Mouse (Mus musculus) brain, embryonic 14.5 days (tissue): ENCODE data around the gene Prkaa1. TPM values are rescaled to one million over a fixed set of nuclear protein-coding genes. Genes with fewer than 3 reads are reported as not detected.
A peak's percentile ranks its signal among the peaks of the same experiment; 100 is the strongest.

Experiments used
- DNase-seq: peaks from one replicate; pipeline ENCODE4 v3.0.0-alpha.2; 2011; ENCODE audit warnings: low read depth
- CTCF ChIP-seq: fragments of 200-500 bp; IDR thresholded peaks from 2 replicates; pipeline ENCODE4 v1.5.1; 2012; ENCODE audit warnings: inconsistent platforms, mild to moderate bottlenecking, moderate library complexity, borderline replicate concordance; ENCODE audit not compliant: insufficient read depth, insufficient read length; ENCODE audit errors: extremely low read depth
- POLR2A ChIP-seq: fragments of 200-500 bp; IDR thresholded peaks from 2 replicates; pipeline ENCODE4 v1.6.1; 2012; ENCODE audit warnings: mild to moderate bottlenecking, inconsistent platforms, borderline replicate concordance; ENCODE audit not compliant: poor library complexity, insufficient read depth, insufficient read length, severe bottlenecking; ENCODE audit errors: extremely low read depth
- polyA plus RNA-seq: library from polyadenylated mRNA; depleted of rRNA; stranded (reverse); fragments of >200 nt; gene quantifications from 2 replicates; pipeline ENCODE4 v1.2.3, GENCODE M21; 2012

Prkaa1 gene
- polyA plus RNA-seq, 1 experiment: 14.4 TPM

DNA sequence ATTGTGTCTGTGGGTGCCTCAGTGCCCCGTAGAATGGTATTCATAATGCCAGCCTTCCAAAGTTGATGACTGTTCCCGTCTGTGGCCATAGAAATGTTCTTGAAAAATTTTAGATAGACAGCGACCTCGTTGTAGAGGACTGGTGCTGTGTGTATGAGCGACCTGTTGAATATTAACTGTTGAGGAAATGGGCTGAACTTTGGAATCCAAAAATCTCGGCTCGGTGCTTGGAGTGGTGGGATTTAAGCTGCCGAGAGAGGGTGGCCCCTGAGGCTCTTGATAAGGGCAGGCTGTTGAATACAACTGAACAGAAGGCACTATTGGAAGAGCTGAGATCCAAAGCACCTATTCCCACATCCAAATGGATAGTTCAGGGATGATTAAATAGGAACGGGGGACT, 11.0 kb downstream of the Prkaa1 start:
- TF ChIP-seq POLR2A (no peak), CTCF (no peak)
- DNase-seq: no peak

DNA sequence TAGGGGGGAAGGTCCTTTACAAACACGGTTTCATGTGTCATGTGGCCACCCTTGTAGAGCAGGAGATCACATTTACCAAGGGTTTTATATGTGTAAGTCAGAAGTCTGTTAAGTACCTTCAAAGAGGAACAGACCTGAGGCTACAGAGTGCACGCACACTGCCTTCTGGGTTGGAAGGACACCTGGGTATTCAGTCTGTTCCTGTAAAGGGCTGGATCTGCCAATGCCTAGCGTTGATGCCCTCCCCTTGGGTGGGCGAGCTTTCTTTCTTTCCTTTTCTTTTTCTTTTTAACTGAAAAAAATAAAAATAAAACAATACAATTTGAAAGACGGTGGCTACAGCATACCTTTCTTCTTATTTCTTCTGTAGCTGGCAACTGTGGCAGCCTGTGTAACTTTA, 11.4 kb downstream of the Prkaa1 start:
- no peak for TF ChIP-seq CTCF
- no peak for TF ChIP-seq POLR2A

DNA sequence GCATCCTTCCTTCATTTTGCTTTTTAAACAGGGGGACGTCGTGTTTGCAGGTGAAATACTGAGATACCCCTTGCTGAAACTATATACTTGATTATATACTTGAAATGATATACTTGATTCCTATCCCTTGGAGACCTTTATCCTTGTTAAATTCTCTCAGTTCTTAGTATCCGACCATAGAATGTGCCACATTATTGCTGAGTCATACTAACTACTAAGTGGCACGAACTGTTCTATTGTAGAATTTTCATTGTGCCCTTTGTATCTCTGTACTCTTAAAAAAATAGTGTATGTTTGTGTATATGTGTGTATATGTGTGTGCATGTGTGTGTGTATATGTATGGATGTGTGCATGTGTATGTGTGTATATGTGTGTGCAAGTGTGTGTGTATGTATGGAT, 12.7 kb downstream of the Prkaa1 start:
- DNase-seq: no peak
- TF ChIP-seq POLR2A (no peak), CTCF (no peak)

More for the DNA sequence above, 11.4 kb downstream of the Prkaa1 start:
- DNase-seq: no peak

DNA sequence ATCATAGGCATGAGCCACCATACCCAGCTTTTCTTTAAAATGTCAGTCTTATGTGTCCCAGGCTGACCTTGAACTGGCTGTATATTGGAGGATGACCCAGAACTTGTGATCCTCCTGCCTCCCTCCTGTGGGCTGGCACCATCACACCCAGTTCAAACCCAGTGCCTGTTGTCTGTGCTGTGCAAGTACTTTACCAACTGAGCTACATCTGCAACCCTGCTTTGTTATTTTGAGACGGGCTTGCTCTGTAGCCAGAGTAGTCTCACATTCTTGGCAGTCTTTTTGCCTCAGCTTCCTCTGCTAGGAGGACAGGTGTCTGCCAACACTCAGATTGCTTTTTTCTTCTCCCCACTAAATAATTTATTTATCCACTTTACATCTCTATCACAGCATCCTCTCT, 13.7 kb downstream of the Prkaa1 start:
- no peak for TF ChIP-seq CTCF
- TF ChIP-seq POLR2A: no peak
- no peak for DNase-seq

DNA sequence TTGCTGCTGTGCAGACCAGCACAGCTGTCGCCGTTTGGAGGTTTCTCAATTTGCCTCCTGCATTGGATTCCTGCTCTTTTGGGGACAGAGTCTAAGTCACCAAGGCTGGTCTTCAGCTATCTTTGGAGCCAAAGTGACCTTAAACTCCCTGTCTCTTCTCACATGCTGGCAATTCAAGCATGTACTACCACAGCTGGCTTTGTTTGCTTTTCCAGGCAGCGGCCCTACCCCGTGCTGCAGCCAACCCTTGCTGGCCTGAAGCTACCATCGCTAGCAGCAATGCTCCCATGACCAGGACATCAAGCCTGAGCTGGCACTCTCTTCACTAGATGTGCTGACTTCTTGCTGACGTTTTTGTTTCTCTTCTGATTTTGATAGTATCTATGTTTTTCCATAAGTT, 15.2 kb downstream of the Prkaa1 start:
- no peak for TF ChIP-seq CTCF
- no peak for TF ChIP-seq POLR2A
- DNase-seq: no peak

DNA sequence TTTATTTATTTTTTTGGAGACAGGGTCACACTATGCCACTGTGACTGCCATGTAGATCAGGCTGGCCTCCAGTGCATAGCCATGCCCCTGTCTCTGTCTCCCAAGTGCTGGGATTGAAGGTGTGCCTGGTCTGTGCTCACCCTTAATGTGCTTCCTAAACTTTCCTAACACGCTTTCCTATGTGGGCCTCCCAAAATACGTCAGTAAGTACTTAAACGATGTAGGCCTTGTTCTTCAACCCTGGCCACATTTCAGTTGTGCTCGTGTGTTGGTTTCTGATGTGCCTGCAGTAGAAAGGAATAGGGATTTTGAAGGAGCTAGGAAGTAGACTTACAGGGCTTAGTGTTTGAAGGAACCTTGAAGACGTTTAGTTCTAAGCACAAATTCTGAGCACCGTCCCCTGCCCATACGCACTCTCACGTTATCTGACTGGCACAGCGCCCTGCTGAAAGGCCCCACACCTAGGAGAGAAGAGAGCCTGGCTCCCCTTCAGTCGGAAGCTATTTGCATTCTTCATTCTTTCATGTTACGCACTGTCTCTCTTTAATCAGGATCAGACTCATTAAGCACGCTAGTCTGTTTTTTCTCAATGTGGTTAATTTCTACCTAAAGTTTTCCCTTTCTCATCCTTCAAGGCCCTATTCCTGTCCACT, 21.6 kb downstream of the Prkaa1 start:
- DNase-seq: no peak

DNA sequence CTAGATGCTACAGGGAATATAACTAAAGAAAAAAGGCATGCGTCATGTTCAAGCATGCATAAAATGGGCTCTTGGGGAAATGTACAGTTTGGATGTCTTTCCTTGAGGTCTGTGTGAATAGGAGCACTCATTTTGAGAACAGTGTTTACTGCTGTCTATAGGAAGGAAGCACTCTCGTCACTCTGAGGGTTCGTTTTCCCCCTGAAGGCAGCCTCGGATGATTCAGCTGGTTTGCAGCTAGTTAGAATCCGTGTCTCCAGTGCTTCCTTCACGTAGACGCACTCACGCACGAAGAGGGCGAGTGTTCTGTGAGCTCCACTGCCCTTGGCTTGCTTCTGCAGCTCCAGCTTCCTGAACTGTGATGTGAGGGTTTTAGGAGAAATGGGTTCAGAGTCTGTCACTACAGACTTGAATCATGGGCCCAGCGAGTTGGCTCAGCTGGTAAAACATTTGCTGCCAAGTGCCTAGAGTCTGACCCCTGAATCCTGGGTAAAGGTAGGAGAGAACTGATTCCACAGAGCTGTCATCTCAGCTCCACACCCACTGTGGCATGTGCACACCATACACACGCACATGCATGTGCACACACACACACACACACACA, 29.7 kb downstream of the Prkaa1 start:
- DNase-seq: no peak
- TF ChIP-seq CTCF (no peak), POLR2A (no peak)

More for the DNA sequence above, 21.6 kb downstream of the Prkaa1 start:
- TF ChIP-seq POLR2A (no peak), CTCF (no peak)

DNA sequence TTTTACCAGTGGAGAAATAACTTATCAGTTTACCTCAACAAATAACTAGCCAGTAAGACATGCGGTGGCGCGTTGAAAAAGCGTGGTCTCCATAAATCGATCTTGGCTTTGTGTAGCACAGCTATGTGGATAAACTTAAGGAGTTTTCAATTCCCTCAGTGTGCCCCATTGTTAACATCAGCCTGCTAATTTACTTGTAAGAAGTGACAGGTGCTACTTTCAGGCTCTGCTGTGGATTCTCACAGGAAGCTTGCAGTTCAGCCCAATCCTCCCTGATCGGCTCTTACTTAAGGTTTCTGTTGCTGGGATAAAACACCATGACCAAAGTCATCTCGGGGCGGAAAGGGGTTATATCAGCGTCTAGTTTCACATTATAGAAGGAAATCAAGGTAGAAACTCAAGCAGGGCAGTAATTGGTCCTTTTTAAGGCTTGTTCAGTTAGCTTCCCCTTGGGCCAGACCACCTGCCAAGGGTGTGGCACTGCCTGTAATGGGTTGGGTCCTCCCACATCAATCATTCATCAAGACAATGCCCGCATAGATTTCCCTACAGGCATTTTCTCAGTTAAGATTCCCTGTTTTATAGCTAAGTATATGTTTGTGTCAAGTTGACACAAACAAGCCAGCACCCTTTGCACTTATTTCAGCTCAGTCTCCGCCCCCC, 41.1 kb downstream of the Prkaa1 start:
- TF ChIP-seq POLR2A (no peak), CTCF (no peak)
- peak; percentile 38 for DNase-seq

DNA sequence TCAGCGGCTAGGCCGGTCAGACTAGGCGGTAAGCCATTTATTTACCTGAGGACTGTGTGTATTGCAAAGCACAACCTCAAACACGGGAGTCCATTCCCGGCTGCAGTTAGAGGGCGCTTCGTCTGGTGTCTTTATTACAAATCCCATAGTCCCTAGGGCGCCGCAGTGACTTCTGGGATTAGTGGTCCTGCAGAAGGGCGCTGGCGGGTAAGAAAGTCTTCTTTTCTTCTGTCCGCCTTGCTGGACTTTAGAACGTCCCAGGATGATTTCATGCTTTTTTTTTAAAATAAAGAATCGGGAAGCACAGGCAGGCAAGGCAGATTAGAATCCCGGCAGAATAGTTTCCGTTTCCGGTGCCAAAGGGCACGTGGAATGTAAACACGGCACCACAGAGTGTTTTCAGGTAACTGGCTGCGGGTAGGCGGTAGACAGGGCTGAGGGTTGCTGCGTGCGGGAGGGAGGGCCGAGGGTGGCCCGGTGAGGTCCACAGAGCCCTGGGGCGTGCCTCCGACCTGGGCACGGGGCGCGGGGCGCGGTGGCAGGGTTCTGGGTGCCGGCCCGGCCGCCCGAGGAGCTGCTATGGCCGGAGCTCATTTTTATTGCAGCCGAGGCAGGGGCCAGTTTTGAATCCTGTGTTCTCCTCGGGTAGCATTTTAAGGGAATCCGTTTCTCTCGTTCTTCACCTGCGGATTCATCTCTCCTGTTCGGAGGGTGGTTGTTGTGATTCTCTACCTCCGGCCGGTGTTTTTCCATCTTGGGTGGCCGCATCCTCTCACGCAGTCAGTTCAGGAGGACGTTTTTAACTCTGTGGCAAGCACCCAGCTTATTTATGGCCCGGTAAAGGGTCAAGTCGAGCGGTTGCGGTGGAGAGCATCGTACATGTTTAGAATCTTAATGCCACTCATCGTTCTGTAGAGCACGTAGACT, 42.0 kb downstream of the Prkaa1 start, which contains the start of gene Ttc33:
Ttc33 (plus strand) TSS at position 160 of the 927 bp plus-strand sequence.
- TF ChIP-seq POLR2A (peak; percentile 24; the same call in 1 of the 2 replicates), CTCF (peak; percentile 29; the same call in 1 of the 2 replicates)
- DNase-seq: peak; percentile 92

DNA sequence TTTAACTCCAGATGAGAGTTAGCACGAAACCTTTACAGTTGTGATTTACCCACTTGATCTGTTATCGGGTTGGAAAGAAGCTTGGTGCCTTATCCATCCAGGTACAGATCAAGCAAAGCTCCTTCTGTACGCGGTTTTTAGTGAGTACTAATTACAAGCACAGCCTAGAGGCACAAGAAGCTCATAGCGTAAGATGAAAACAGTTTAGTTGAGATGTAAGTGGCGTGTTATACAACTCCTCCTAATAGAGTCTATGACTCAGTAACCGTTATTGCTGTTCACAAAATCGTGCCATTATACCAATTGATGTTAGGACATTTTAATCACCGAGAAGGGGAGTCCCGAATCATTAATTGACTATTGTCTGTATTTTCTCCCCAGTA, 42.6 kb downstream of the Prkaa1 start:
- no peak for DNase-seq
- TF ChIP-seq CTCF: no peak
- no peak for TF ChIP-seq POLR2A

DNA sequence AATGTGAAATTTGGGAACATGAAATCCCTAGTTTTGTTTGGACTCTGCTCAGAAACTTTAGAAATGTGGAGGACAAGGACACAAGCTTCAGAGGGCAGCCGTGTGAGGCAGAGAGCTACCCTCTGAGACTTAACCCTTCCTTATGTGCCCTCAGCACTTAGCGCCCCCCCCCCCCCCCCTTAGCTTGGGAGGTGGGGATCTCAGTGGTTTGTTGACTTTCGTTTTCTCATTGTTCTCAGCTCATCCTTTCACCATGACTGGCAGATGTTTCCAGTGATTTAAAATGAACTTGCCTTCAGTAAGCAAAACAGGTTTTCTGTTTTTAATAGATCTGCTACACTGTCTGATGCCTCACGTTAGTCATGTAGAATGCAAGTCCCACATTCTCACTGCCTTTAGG, 43.5 kb downstream of the Prkaa1 start:
- no peak for DNase-seq
- TF ChIP-seq POLR2A (no peak), CTCF (no peak)
